Comparison of ENCODE assay signal across 15 mouse cellular contexts in genomic region chr10:110832336-110832735, GRCm38 (mm10).
DNase-seq lines count a peak whose midpoint lies in the region; ATAC-seq and TF ChIP-seq lines count a peak whose summit lies in the region.
"Had no signal": no experiment of that assay in that cellular context is flagged by ENCODE, and none has a peak within 500 bp of the region (broad histone marks: within the 10 kb centered on the region; RNA-seq: fewer than 3 reads in every experiment).

No protein-coding gene starts in this region.

- peak; percentile 59 for ATAC-seq in heart, embryonic 12.5 days (ENCODE audit: insufficient number of reproducible peaks, low FRiP score)
- peak; percentile 37; the same call in 1 of the 2 replicates for ATAC-seq in liver, embryonic 16.5 days (ENCODE audit: low read depth)
- ATAC-seq in intestine, postnatal 0 days: no peak
- ATAC-seq: Patski had no signal

- no peaks in the 10 kb centered on the region for H3K79me2 ChIP-seq in liver, adult 2 months (ENCODE audit: control insufficient read depth, insufficient read depth, low read length)

- H3K9me3 ChIP-seq in heart, embryonic 12.5 days (replicated peaks): no peaks in the 10 kb centered on the region
- H3K9me3 ChIP-seq in liver, embryonic 16.5 days (replicated peaks; ENCODE audit: control insufficient read depth, low read length): no peaks in the 10 kb centered on the region
- H3K9me3 ChIP-seq in intestine, postnatal 0 days (ENCODE audit: control insufficient read depth): no peaks in the 10 kb centered on the region
- H3K9me3 ChIP-seq: forebrain, embryonic 10.5 days; limb, embryonic 15.5 days; megakaryocyte, embryonic 14.5 days; neural tube, embryonic 13.5 days had no signal

- TF ChIP-seq CTCF in liver, adult 2 months (IDR thresholded peaks at IDR 0.05; ENCODE audit: low read depth, low read length): no peak
- no peak for TF ChIP-seq CTCF in brain, embryonic 14.5 days (IDR thresholded peaks at IDR 0.05; ENCODE audit: borderline replicate concordance, extremely low read depth, insufficient read depth, insufficient read length)
- no peak for TF ChIP-seq CTCF in intestine, postnatal 0 days (IDR thresholded peaks at IDR 0.05; ENCODE audit: low read depth)

- no peaks in the 10 kb centered on the region for H3K4me1 ChIP-seq in liver, adult 2 months (ENCODE audit: control insufficient read depth, insufficient read depth, low read length)
- H3K4me1 ChIP-seq in heart, embryonic 12.5 days (replicated peaks): peaks cover 8% of the 10 kb centered on the region
- H3K4me1 ChIP-seq in liver, embryonic 16.5 days (ENCODE audit: control insufficient read depth, low read depth, low read length): no peaks in the 10 kb centered on the region
- H3K4me1 ChIP-seq in intestine, postnatal 0 days (replicated peaks; ENCODE audit: control insufficient read depth, insufficient read depth, low read length): no peaks in the 10 kb centered on the region
- H3K4me1 ChIP-seq: limb, embryonic 15.5 days had no signal

- no peak overlapping the region for H3K9ac ChIP-seq in liver, adult 2 months (ENCODE audit: low read depth, low read length)
- no peak overlapping the region for H3K9ac ChIP-seq in heart, embryonic 12.5 days
- H3K9ac ChIP-seq in liver, embryonic 16.5 days (ENCODE audit: low read depth, low read length): no peak overlapping the region
- H3K9ac ChIP-seq in intestine, postnatal 0 days (ENCODE audit: low read depth, low read length): no peak overlapping the region
- H3K9ac ChIP-seq: limb, embryonic 15.5 days; neural tube, embryonic 13.5 days had no signal

- no peak overlapping the region for H3K4me2 ChIP-seq in heart, embryonic 12.5 days
- no peak overlapping the region for H3K4me2 ChIP-seq in liver, embryonic 16.5 days (ENCODE audit: low read depth, low read length)
- H3K4me2 ChIP-seq in intestine, postnatal 0 days (replicated peaks; ENCODE audit: low read depth): no peak overlapping the region
- H3K4me2 ChIP-seq: limb, embryonic 15.5 days; neural tube, embryonic 13.5 days had no signal

- peak; percentile 11 for DNase-seq in liver, adult 2 months (ENCODE audit: extremely low read depth, low read depth, low spot score)
- no peak for DNase-seq in liver
- DNase-seq in brain, embryonic 14.5 days (ENCODE audit: low read depth): peak; percentile 15
- no peak for DNase-seq in spleen, postnatal 10 days (ENCODE audit: low spot score in 2 of 2)
- no peak for DNase-seq in lung, postnatal 14 days
- DNase-seq: kidney, adult 2 months; thymus, postnatal 4 days had no signal

- no peak for TF ChIP-seq POLR2A in liver, adult 2 months (IDR thresholded peaks at IDR 0.05; ENCODE audit: extremely low read depth, insufficient read depth, low read length)
- TF ChIP-seq POLR2A in brain, embryonic 14.5 days (IDR thresholded peaks at IDR 0.05; ENCODE audit: borderline replicate concordance, extremely low read depth, insufficient read depth, insufficient read length, poor library complexity, severe bottlenecking): no peak

- WGBS in liver, adult 2 months: 52% methylated on average over 6 of the region's 6 CpGs
- WGBS in heart, embryonic 12.5 days: 7% methylated on average over 6 of the region's 6 CpGs
- 49% methylated on average over 6 of the region's 6 CpGs for WGBS in liver, embryonic 16.5 days (ENCODE audit: insufficient replicate concordance)
- WGBS in intestine, postnatal 0 days: 40% methylated on average over 6 of the region's 6 CpGs

- H3K4me3 ChIP-seq in liver, adult 2 months (ENCODE audit: insufficient read depth, low read depth, low read length): no peak overlapping the region
- H3K4me3 ChIP-seq in heart, embryonic 12.5 days: no peak overlapping the region
- no peak overlapping the region for H3K4me3 ChIP-seq in liver, embryonic 16.5 days (ENCODE audit: low read depth, low read length)
- H3K4me3 ChIP-seq in intestine, postnatal 0 days (ENCODE audit: low read depth, low read length): no peak overlapping the region
- H3K4me3 ChIP-seq: forebrain, embryonic 10.5 days; limb, embryonic 15.5 days; megakaryocyte, embryonic 14.5 days; neural tube, embryonic 13.5 days had no signal

- no peaks in the 10 kb centered on the region for H3K36me3 ChIP-seq in liver, adult 2 months (ENCODE audit: control insufficient read depth, insufficient read depth, low read length)
- H3K36me3 ChIP-seq in heart, embryonic 12.5 days: no peaks in the 10 kb centered on the region
- H3K36me3 ChIP-seq in liver, embryonic 16.5 days (ENCODE audit: control insufficient read depth, insufficient read depth): no peaks in the 10 kb centered on the region
- no peaks in the 10 kb centered on the region for H3K36me3 ChIP-seq in intestine, postnatal 0 days (ENCODE audit: control insufficient read depth, insufficient read depth)
- H3K36me3 ChIP-seq: forebrain, embryonic 10.5 days; limb, embryonic 15.5 days; neural tube, embryonic 13.5 days had no signal

- H3K27me3 ChIP-seq in liver, adult 2 months (ENCODE audit: control insufficient read depth, insufficient read depth, low read length): no peaks in the 10 kb centered on the region
- no peaks in the 10 kb centered on the region for H3K27me3 ChIP-seq in heart, embryonic 12.5 days (replicated peaks)
- no peaks in the 10 kb centered on the region for H3K27me3 ChIP-seq in liver, embryonic 16.5 days (ENCODE audit: control insufficient read depth, insufficient read depth, low read depth, low read length)
- no peaks in the 10 kb centered on the region for H3K27me3 ChIP-seq in intestine, postnatal 0 days (replicated peaks; ENCODE audit: control insufficient read depth, insufficient read depth, low read length)
- H3K27me3 ChIP-seq: limb, embryonic 15.5 days; megakaryocyte, embryonic 14.5 days; neural tube, embryonic 13.5 days had no signal

- no peak overlapping the region for H3K27ac ChIP-seq in liver, adult 2 months (replicated peaks; ENCODE audit: insufficient read depth, low read depth, low read length)
- peak overlapping the region; percentile 29 for H3K27ac ChIP-seq in heart, embryonic 12.5 days (ENCODE audit: poor library complexity, severe bottlenecking)
- no peak overlapping the region for H3K27ac ChIP-seq in liver, embryonic 16.5 days (ENCODE audit: low read length)
- H3K27ac ChIP-seq in intestine, postnatal 0 days (ENCODE audit: low read depth, low read length): no peak overlapping the region
- H3K27ac ChIP-seq: forebrain, embryonic 10.5 days; limb, embryonic 15.5 days; neural tube, embryonic 13.5 days had no signal

Comparison
In these comparisons a context has a peak if more than half of its experiments do, and no peak if none do; other contexts are left out.
1. DNase-seq: peak in liver, adult 2 months (single experiment) and brain, embryonic 14.5 days (single experiment); none in liver (single experiment), spleen, postnatal 10 days (0 of 2) and lung, postnatal 14 days (single experiment).